Mouse (Mus musculus) hindbrain, embryonic 10.5 days (tissue): ENCODE data around the gene Parp8. TPM values are rescaled to one million over a fixed set of nuclear protein-coding genes. Genes with fewer than 3 reads are reported as not detected.

Experiments
- DNase-seq: peaks from one replicate; pipeline ENCODE4 v3.0.0-alpha.2; 2017; ENCODE audit warnings: low spot score
- H3K27ac ChIP-seq: fragments of 300-500 bp; sonication (generic); 2 replicates; pipeline ENCODE4 v1.5.1; 2016; ENCODE audit warnings: mild to moderate bottlenecking, moderate library complexity
- H3K27me3 ChIP-seq: fragments of 300-500 bp; sonication (generic); 2 replicates; pipeline ENCODE4 v1.6.1; 2016; ENCODE audit warnings: mild to moderate bottlenecking; ENCODE audit not compliant: poor library complexity, insufficient read depth, severe bottlenecking
- H3K36me3 ChIP-seq: fragments of 300-500 bp; sonication (generic); 2 replicates; pipeline ENCODE4 v1.6.1; 2016; ENCODE audit warnings: mild to moderate bottlenecking, moderate library complexity
- H3K4me1 ChIP-seq: fragments of 300-500 bp; sonication (generic); replicated peaks from 2 replicates; pipeline ENCODE4 v1.6.1; 2016; ENCODE audit warnings: mild to moderate bottlenecking
- H3K4me3 ChIP-seq: fragments of 300-500 bp; sonication (generic); 2 replicates; pipeline ENCODE4 v1.5.1; 2016; ENCODE audit warnings: mild to moderate bottlenecking, moderate library complexity
- H3K9me3 ChIP-seq: fragments of 300-500 bp; sonication (generic); 2 replicates; pipeline ENCODE4 v1.6.1; 2016; ENCODE audit warnings: mild to moderate bottlenecking, moderate library complexity
- WGBS: fragments of 180-500 bp; shearing (Covaris S2); methylation state at CpG from one replicate; pipeline ENCODE4 v1.1.7; 2016; 5-methylcytosine and 5-hydroxymethylcytosine counted together
- polyA plus RNA-seq: library from polyadenylated mRNA; unstranded; fragments of >200 nt; fragmentation: Nextera tagmentation; extraction: Ambion mirVana; gene quantifications from 2 replicates; pipeline ENCODE4 v1.2.1, GENCODE M21; 2016

Parp8 gene
- 10.7 and 13.7 TPM in 2 replicates for polyA plus RNA-seq

GRCm38 (mm10) chr13:117025226-117026067 lies at the start of gene Parp8:
Gene Parp8, minus strand, starts transcription at chr13:117025537.
- Histone ChIP-seq H3K4me3 (peak within 1 kb of the TSS; percentile 81), H3K36me3 (no peaks in the 10 kb centered on the region), H3K27me3 (peaks cover 19% of the 10 kb centered on the region), H3K4me1 (peaks cover 18% of the 10 kb centered on the region), H3K9me3 (no peaks in the 10 kb centered on the region), H3K27ac (peak within 1 kb of the TSS; percentile 97)
- DNase-seq: peak; percentile 79
- WGBS: under 1% methylated on average over 67 of the region's 67 CpGs

GRCm38 (mm10) chr13:117062628-117063315 lies 37.4 kb upstream of the Parp8 start:
- Histone ChIP-seq H3K4me3 (no peak overlapping the region), H3K27ac (no peak overlapping the region), H3K36me3 (no peaks in the 10 kb centered on the region), H3K4me1 (no peaks in the 10 kb centered on the region), H3K9me3 (no peaks in the 10 kb centered on the region), H3K27me3 (no peaks in the 10 kb centered on the region)
- DNase-seq: peak; percentile 7
- WGBS: 86% methylated on average over 17 of the region's 17 CpGs

- H3K9me3 ChIP-seq: no peaks in the 10 kb centered on the region
- no peaks in the 10 kb centered on the region for H3K36me3 ChIP-seq
- WGBS: 59% methylated on average over 2 of the region's 2 CpGs
- no peak for DNase-seq
- H3K4me1 ChIP-seq: no peaks in the 10 kb centered on the region
- no peaks in the 10 kb centered on the region for H3K27me3 ChIP-seq
- no peak overlapping the region for H3K27ac ChIP-seq
- H3K4me3 ChIP-seq: no peak overlapping the region
Observed at GRCm38 (mm10) chr13:117056466-117056865, 31.1 kb upstream of the Parp8 start.

- Histone ChIP-seq H3K9me3 (no peaks in the 10 kb centered on the region), H3K36me3 (no peaks in the 10 kb centered on the region), H3K4me1 (no peaks in the 10 kb centered on the region), H3K27ac (no peak overlapping the region), H3K27me3 (no peaks in the 10 kb centered on the region), H3K4me3 (no peak overlapping the region)
- DNase-seq: no peak
- 93% methylated on average over 7 of the region's 7 CpGs for WGBS
Observed at GRCm38 (mm10) chr13:117054811-117055496, 29.6 kb upstream of the Parp8 start.

- Histone ChIP-seq H3K9me3 (no peaks in the 10 kb centered on the region), H3K27ac (no peak overlapping the region), H3K4me1 (no peaks in the 10 kb centered on the region), H3K4me3 (no peak overlapping the region), H3K27me3 (no peaks in the 10 kb centered on the region), H3K36me3 (no peaks in the 10 kb centered on the region)
- DNase-seq: no peak
- 89% methylated on average over 3 of the region's 3 CpGs for WGBS
Observed at GRCm38 (mm10) chr13:117052748-117053147, 27.4 kb upstream of the Parp8 start.

GRCm38 (mm10) chr13:117048541-117048971 lies 23.2 kb upstream of the Parp8 start:
- Histone ChIP-seq H3K4me3 (no peak overlapping the region), H3K27me3 (no peaks in the 10 kb centered on the region), H3K27ac (no peak overlapping the region), H3K9me3 (no peaks in the 10 kb centered on the region), H3K36me3 (no peaks in the 10 kb centered on the region), H3K4me1 (no peaks in the 10 kb centered on the region)
- no peak for DNase-seq
- 90% methylated on average over 5 of the region's 5 CpGs for WGBS

- no peak overlapping the region for H3K27ac ChIP-seq
- no peaks in the 10 kb centered on the region for H3K27me3 ChIP-seq
- H3K9me3 ChIP-seq: no peaks in the 10 kb centered on the region
- no peak for DNase-seq
- H3K4me1 ChIP-seq: no peaks in the 10 kb centered on the region
- H3K4me3 ChIP-seq: no peak overlapping the region
- no peaks in the 10 kb centered on the region for H3K36me3 ChIP-seq
Observed at GRCm38 (mm10) chr13:117043567-117043966, 18.2 kb upstream of the Parp8 start.

GRCm38 (mm10) chr13:117041021-117041420 lies 15.7 kb upstream of the Parp8 start:
- Histone ChIP-seq H3K27ac (no peak overlapping the region), H3K9me3 (no peaks in the 10 kb centered on the region), H3K4me3 (no peak overlapping the region), H3K27me3 (no peaks in the 10 kb centered on the region), H3K4me1 (no peaks in the 10 kb centered on the region), H3K36me3 (no peaks in the 10 kb centered on the region)
- no peak for DNase-seq

GRCm38 (mm10) chr13:117036277-117036676 lies 10.9 kb upstream of the Parp8 start:
- Histone ChIP-seq H3K4me1 (no peaks in the 10 kb centered on the region), H3K36me3 (no peaks in the 10 kb centered on the region), H3K27ac (no peak overlapping the region), H3K4me3 (no peak overlapping the region), H3K27me3 (no peaks in the 10 kb centered on the region), H3K9me3 (no peaks in the 10 kb centered on the region)
- 85% methylated on average over 5 of the region's 5 CpGs for WGBS
- DNase-seq: no peak

- 71% methylated on average over 2 of the region's 2 CpGs for WGBS
- no peak for DNase-seq
- no peaks in the 10 kb centered on the region for H3K4me1 ChIP-seq
Observed at GRCm38 (mm10) chr13:117035121-117035520, 9.8 kb upstream of the Parp8 start.

GRCm38 (mm10) chr13:117034676-117035075 lies 9.3 kb upstream of the Parp8 start:
- Histone ChIP-seq H3K4me1 (no peaks in the 10 kb centered on the region), H3K36me3 (no peaks in the 10 kb centered on the region), H3K27ac (no peak overlapping the region), H3K4me3 (no peak overlapping the region), H3K9me3 (no peaks in the 10 kb centered on the region), H3K27me3 (no peaks in the 10 kb centered on the region)
- DNase-seq: no peak
- WGBS: 78% methylated on average over 1 of the region's 1 CpGs

More at GRCm38 (mm10) chr13:117035121-117035520, 9.8 kb upstream of the Parp8 start:
- H3K27ac ChIP-seq: no peak overlapping the region
- no peaks in the 10 kb centered on the region for H3K36me3 ChIP-seq
- no peaks in the 10 kb centered on the region for H3K27me3 ChIP-seq
- H3K9me3 ChIP-seq: no peaks in the 10 kb centered on the region
- H3K4me3 ChIP-seq: no peak overlapping the region

GRCm38 (mm10) chr13:117033676-117034308 lies 8.5 kb upstream of the Parp8 start:
- WGBS: 89% methylated on average over 5 of the region's 5 CpGs
- Histone ChIP-seq H3K4me1 (no peaks in the 10 kb centered on the region), H3K27ac (no peak overlapping the region), H3K36me3 (no peaks in the 10 kb centered on the region), H3K9me3 (no peaks in the 10 kb centered on the region), H3K27me3 (no peaks in the 10 kb centered on the region), H3K4me3 (no peak overlapping the region)
- DNase-seq: no peak
